Mouse (Mus musculus): ENCODE results near the gene Nostrin.

Gene Nostrin

GRCm38 (mm10) chr2:69129425-69130210 is 6.0 kb upstream of the Nostrin start:
- no peak for DNase-seq (ENCODE audit: low spot score)

GRCm38 (mm10) chr2:69132046-69132445 is 3.6 kb upstream of the Nostrin start:
- DNase-seq (ENCODE audit: low spot score) = no peak

GRCm38 (mm10) chr2:69132488-69133040 is 3.0 kb upstream of the Nostrin start:
- DNase-seq (ENCODE audit: low spot score) = no peak

GRCm38 (mm10) chr2:69134186-69134585 is 1.4 kb upstream of the Nostrin start:
- no peak for DNase-seq (ENCODE audit: low spot score)

GRCm38 (mm10) chr2:69134937-69135336 is 663 bp upstream of the Nostrin start:
- DNase-seq (ENCODE audit: low spot score) = no peak

GRCm38 (mm10) chr2:69137406-69138084 is 1.9 kb downstream of the Nostrin start:
- no peak for DNase-seq (ENCODE audit: low spot score)

- DNase-seq (ENCODE audit: low spot score) = no peak
Measured at GRCm38 (mm10) chr2:69138759-69139158, 3.2 kb downstream of the Nostrin start.

- no peak for DNase-seq (ENCODE audit: low spot score)
Measured at GRCm38 (mm10) chr2:69140215-69140614, 4.6 kb downstream of the Nostrin start.

- no peak for DNase-seq (ENCODE audit: low spot score)
Measured at GRCm38 (mm10) chr2:69140816-69141215, 5.2 kb downstream of the Nostrin start.

- no peak for DNase-seq (ENCODE audit: low spot score)
Measured at GRCm38 (mm10) chr2:69148691-69149090, 13.1 kb downstream of the Nostrin start.

- DNase-seq (ENCODE audit: low spot score) = no peak
Measured at GRCm38 (mm10) chr2:69149154-69149553, 13.6 kb downstream of the Nostrin start.

- DNase-seq (ENCODE audit: low spot score) = no peak
Measured at GRCm38 (mm10) chr2:69150841-69151240, 15.2 kb downstream of the Nostrin start.

GRCm38 (mm10) chr2:69155861-69156260 is 20.3 kb downstream of the Nostrin start:
- DNase-seq (ENCODE audit: low spot score) = no peak

- no peak for DNase-seq (ENCODE audit: low spot score)
Measured at GRCm38 (mm10) chr2:69156283-69156682, 20.7 kb downstream of the Nostrin start.

- DNase-seq (ENCODE audit: low spot score) = no peak
Measured at GRCm38 (mm10) chr2:69158907-69159306, 23.3 kb downstream of the Nostrin start.

- DNase-seq (ENCODE audit: low spot score) = no peak
Measured at GRCm38 (mm10) chr2:69170395-69171077, 34.9 kb downstream of the Nostrin start.

GRCm38 (mm10) chr2:69175296-69175695 is 39.7 kb downstream of the Nostrin start:
- no peak for DNase-seq (ENCODE audit: low spot score)

- no peak for DNase-seq (ENCODE audit: low spot score)
Measured at GRCm38 (mm10) chr2:69179721-69180120, 44.1 kb downstream of the Nostrin start.

GRCm38 (mm10) chr2:69187990-69188389 is 52.4 kb downstream of the Nostrin start:
- DNase-seq (ENCODE audit: low spot score) = no peak

- no peak for DNase-seq (ENCODE audit: low spot score)
Measured at GRCm38 (mm10) chr2:69188732-69189131, 53.1 kb downstream of the Nostrin start.

GRCm38 (mm10) chr2:69189222-69189621 is 53.6 kb downstream of the Nostrin start:
- no peak for DNase-seq (ENCODE audit: low spot score)

- DNase-seq (ENCODE audit: low spot score) = no peak
Measured at GRCm38 (mm10) chr2:69191059-69191458, 55.5 kb downstream of the Nostrin start.

- DNase-seq (ENCODE audit: low spot score) = no peak
Measured at GRCm38 (mm10) chr2:69193555-69193954, 58.0 kb downstream of the Nostrin start.
